Mouse (Mus musculus): Measurements from ENCODE around the gene Pdzd2.

- TF ChIP-seq CTCF (IDR thresholded peaks at IDR 0.05; ENCODE audit: low read depth) (no peak), EP300 (IDR thresholded peaks at IDR 0.05; ENCODE audit: low read depth) (no peak)
Observed at GRCm38 (mm10) chr15:12480369-12480768, 259.4 kb downstream of the Pdzd2 start.
